Mouse (Mus musculus) bone marrow, adult 2 months (tissue): Measurements from ENCODE around the gene Shq1.

Source experiments
- CTCF ChIP-seq: fragments of 200-500 bp; IDR thresholded peaks from 2 replicates; pipeline ENCODE4 v1.5.1; 2011; ENCODE audit warnings: low read length, control low read depth; ENCODE audit not compliant: control insufficient read depth, insufficient read depth
- POLR2A ChIP-seq: fragments of 200-500 bp; IDR thresholded peaks from 2 replicates; pipeline ENCODE4 v1.6.1; 2011; ENCODE audit warnings: low read depth, mild to moderate bottlenecking, control low read depth, low read length, borderline replicate concordance; ENCODE audit not compliant: control insufficient read depth

- TF ChIP-seq CTCF (no peak), POLR2A (no peak)
Measured at GRCm38 (mm10) chr6:100620411-100620810, 50.5 kb downstream of the Shq1 start.
